Comparison of ENCODE assay signal across 24 mouse cellular contexts in genomic region chr7:110699596-110699995, GRCm38 (mm10).
"Had no signal": no experiment of that assay in that cellular context is flagged by ENCODE, and none has a peak within 500 bp of the region (broad histone marks: within the 10 kb centered on the region; RNA-seq: fewer than 3 reads in every experiment).

No protein-coding gene starts in this region.

- H3K9me3 ChIP-seq: heart, embryonic 10.5 days; heart, embryonic 13.5 days; heart, embryonic 15.5 days; intestine, embryonic 15.5 days; limb, embryonic 13.5 days; limb, embryonic 15.5 days; liver, embryonic 12.5 days had no signal

- H3K4me2 ChIP-seq: heart, embryonic 13.5 days; heart, embryonic 15.5 days; hindbrain, embryonic 14.5 days; intestine, embryonic 15.5 days; limb, embryonic 13.5 days; limb, embryonic 15.5 days; liver, embryonic 12.5 days had no signal

- H3K4me3 ChIP-seq: heart, embryonic 10.5 days; heart, embryonic 13.5 days; heart, embryonic 15.5 days; intestine, embryonic 15.5 days; limb, embryonic 13.5 days; limb, embryonic 15.5 days; liver, embryonic 12.5 days had no signal

- DNase-seq: gastrocnemius, postnatal 10 days; gastrocnemius, postnatal 36 days; heart, adult 18-20 months; heart, postnatal 14 days; heart, postnatal 36 days; kidney, adult 18-20 months; kidney, adult 8-10 months; kidney, postnatal 10 days; kidney, postnatal 25 days; layer of hippocampus, adult 9-11 months; layer of hippocampus, postnatal 36 days; left cerebral cortex, postnatal 4 days had no signal

- H3K27me3 ChIP-seq: heart, embryonic 15.5 days; intestine, embryonic 15.5 days; limb, embryonic 13.5 days; liver, embryonic 12.5 days had no signal

- H3K4me1 ChIP-seq: heart, embryonic 10.5 days; heart, embryonic 13.5 days; heart, embryonic 15.5 days; intestine, embryonic 15.5 days; limb, embryonic 13.5 days; liver, embryonic 12.5 days had no signal

- ATAC-seq: hindbrain, embryonic 16.5 days; inflammation-experienced regulatory T-cells, adult 6 months; intestine, embryonic 15.5 days; intestine, postnatal 0 days; liver, embryonic 12.5 days had no signal

- H3K27ac ChIP-seq: heart, embryonic 10.5 days; heart, embryonic 13.5 days; heart, embryonic 15.5 days; hindbrain, embryonic 14.5 days; intestine, embryonic 15.5 days; limb, embryonic 13.5 days; limb, embryonic 15.5 days; liver, embryonic 12.5 days; liver, embryonic 14.5 days had no signal

- H3K9ac ChIP-seq: heart, embryonic 13.5 days; heart, embryonic 15.5 days; hindbrain, embryonic 14.5 days; intestine, embryonic 15.5 days; limb, embryonic 13.5 days; limb, embryonic 15.5 days; liver, embryonic 12.5 days; liver, embryonic 14.5 days had no signal

- H3K36me3 ChIP-seq: heart, embryonic 10.5 days; heart, embryonic 13.5 days; heart, embryonic 15.5 days; intestine, embryonic 15.5 days; limb, embryonic 13.5 days; limb, embryonic 15.5 days; liver, embryonic 12.5 days had no signal
